Mouse (Mus musculus) thymus, adult 2 months (tissue): Measurements from ENCODE around the gene Upf3a.

Source experiments
- CTCF ChIP-seq: fragments of 200-500 bp; IDR thresholded peaks from 2 replicates; pipeline ENCODE4 v1.5.1; 2012; ENCODE audit warnings: mild to moderate bottlenecking, control low read depth, low read length, moderate library complexity, borderline replicate concordance; ENCODE audit not compliant: control insufficient read depth, poor library complexity, insufficient read depth; ENCODE audit errors: extremely low read depth
- POLR2A ChIP-seq: fragments of 200-500 bp; IDR thresholded peaks from 2 replicates; pipeline ENCODE4 v1.6.1; 2012; ENCODE audit warnings: mild to moderate bottlenecking, low read length, control low read depth, moderate library complexity; ENCODE audit not compliant: control insufficient read depth, poor library complexity, insufficient read depth; ENCODE audit errors: extremely low read depth

GRCm38 (mm10) chr8:13769206-13769605, 16.2 kb upstream of the Upf3a start:
- TF ChIP-seq CTCF: no peak
- TF ChIP-seq POLR2A: no peak
